Mouse (Mus musculus) cerebellum, adult 11-12 months (tissue): ENCODE results near the gene Mrpl16.
A peak's percentile ranks its signal among the peaks of the same experiment; 100 is the strongest.

Experiments
- DNase-seq: peaks from one replicate; pipeline ENCODE4 v3.0.0; 2022

Mrpl16 gene

DNA sequence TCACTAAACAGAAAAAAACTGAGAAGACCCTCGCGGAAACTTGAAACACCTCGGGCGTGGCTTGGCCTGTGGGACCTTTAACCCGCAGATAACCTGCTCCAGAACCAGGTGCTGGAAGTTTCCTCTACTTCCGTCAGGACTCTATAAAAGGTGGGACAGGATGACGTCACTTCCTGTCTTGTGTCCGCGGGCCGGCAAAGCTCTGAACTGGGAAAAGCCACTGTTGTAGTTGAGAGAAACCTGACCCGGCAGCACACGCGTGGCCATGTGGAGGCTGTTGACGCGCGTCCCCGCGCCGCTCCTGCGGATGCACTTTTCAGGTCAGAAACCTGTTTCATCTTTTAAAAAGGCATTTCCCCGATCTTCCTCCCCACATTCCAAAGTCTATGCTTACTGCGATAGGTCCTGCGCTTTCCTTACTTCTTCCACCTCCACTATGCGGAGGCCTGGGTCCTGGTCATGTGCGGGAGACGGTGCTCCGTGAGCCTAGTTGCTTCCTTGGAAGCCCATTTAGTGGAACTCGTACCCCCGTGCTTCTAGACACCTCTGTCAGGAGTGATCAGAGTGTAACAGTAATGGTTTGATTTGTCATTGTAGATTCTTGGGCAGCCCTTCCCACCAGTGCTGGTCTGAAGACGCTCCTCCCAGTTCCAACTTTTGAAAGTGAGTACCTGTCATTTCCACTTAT is at the start of gene Mrpl16:
Mrpl16 (plus strand) TSS at position 187 of the 688 bp plus-strand sequence.
- DNase-seq: peak; percentile 87

DNA sequence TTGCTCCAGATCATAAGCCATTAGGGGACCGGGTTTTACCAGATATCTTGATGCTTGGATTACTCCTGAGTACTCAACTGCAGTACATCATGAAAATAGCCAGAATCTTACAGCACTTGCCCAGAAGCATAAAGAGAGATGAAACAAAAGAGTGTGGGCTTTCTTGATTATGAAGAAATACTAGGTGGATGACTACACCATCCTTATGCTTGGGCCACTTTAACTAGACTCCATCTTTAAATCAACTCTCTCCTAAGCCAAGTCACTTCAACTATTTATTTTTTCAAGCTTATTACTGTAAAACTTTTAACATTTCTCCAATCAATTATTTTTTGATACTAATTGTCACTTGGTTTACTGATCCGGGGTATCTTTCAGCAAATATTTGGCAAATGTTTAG is 46.3 kb upstream of the Mrpl16 start:
- DNase-seq: no peak

DNA sequence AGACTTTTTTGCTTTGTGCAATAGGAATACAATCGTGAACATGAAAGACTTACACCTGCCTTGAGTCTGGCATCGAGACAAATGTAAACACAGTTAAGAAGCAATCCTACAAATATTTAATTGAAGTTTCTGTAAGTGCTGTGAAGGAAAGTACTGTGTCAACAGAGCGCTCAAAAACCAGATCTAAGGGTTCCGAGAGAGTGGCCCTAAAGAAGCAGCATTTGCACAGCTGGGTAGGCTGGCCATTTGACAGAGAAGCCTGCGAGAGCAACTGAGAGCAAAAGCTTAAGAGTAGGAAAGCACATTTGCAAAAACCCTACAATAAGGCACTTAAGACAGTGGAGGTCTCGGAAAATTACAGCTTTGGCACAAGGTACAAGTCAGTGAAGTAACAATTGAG is 45.9 kb upstream of the Mrpl16 start:
- no peak for DNase-seq

DNA sequence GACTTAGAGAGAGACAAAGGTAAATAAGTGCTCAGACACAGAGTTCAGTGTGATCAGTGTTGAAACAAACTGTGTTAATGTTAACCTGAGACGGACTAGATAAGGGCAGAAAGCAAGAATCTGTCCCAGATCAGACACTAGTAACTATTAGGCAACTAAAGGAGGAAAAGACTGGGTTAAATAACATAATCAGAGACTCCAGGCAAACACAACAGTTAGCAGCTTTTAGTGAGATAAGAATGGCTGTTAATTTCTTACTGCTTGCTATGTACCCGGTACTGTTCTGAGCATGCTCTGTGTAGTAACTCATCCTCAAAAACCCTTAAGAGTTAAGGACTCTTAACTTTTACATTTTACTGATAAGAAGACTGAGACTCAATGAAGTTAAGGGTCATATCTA is 44.3 kb upstream of the Mrpl16 start:
- no peak for DNase-seq

DNA sequence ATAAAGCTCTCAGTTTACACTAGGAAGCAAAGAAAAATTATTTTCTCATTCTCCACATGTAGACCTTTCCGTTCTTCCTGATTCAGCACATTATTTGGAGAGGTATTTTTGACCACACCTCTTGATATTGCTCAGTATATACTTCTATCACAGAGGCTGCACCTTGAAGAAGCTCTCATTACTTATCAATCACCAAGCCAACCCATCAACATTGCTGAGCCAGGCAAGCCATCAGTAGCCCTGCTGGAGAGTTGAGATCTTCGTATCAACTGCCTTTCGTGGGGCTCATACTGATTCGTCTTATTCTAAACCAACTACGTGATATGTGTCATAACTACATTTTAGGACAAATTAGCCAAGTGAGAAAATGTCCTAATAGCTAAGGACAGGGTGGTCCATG is 42.9 kb upstream of the Mrpl16 start:
- no peak for DNase-seq

DNA sequence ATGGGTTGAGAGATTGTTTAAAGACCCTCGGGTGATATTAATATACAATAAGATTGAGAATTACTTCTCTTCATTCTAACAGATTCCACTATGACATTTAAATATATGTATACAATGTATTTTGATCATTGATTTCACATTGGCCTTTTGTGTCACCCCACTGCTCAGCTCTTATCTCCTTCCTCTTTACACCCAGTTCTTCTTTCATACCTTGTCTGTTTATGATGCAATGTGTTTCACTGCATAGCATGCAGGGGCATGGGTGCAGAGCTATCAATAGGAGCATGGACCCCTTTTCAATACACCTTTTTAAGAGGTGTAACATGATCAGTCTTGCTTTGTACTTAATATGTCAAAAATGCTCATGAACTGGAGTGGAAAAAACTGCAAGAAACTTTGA is 39.9 kb upstream of the Mrpl16 start:
- DNase-seq: no peak

DNA sequence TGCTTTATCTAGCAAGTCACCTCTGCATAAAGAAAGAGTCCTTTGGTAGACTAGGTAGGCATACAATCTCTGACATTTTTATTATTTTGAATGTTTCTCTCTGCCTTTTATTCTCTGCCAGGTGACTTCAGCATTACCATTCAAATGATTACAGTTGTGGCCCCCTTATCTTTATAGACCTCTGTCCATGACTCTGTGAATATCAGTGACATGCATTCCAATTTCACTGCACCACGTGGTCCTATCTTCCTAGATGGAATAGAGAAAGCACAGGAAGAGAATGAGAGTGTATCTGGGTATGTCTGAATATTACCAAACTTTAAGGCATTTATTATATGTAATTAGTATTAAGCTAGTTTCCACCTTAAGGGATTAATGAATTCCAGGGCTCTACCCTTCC is 33.7 kb upstream of the Mrpl16 start:
- no peak for DNase-seq

DNA sequence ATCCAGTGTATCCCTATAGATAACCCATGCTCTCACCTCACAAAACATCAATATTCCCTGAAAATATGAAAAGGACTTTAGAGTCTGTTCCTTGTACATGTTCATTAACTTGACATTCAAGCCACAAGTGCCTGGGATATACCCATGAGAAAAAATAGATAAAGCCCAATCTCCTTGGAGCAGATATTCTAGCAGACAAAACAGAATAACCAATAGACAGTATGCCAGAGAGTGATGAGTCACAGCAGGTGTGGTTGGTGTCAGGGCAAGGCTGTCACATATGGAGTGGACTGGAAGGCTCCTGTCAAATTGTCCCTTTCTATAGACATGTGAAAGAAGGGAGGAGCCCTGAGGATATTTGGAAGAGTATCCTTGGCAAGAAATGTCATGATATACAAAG is 24.5 kb upstream of the Mrpl16 start:
- no peak for DNase-seq

DNA sequence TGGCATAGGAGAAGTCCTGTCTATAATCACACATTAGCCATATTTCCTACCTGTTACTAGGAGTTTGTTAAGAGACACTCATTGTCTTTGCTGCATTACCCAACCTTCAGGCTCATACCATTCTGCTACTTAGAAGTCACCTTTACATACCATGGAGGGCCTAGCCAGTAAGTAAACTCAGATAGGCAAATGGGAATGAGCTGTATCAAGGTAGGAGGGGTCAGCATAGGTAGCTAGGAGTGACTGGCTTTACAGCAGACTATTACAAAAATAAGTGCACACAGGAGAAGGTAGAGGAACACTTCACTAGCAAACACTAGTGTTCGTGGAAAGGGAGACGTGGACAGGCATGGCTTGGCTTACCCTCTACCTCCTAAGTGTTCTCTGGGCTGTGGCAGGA is 22.9 kb upstream of the Mrpl16 start, which contains the start of gene Gif:
Gif (plus strand) TSS at position 257 of the 400 bp plus-strand sequence.
- DNase-seq: no peak

DNA sequence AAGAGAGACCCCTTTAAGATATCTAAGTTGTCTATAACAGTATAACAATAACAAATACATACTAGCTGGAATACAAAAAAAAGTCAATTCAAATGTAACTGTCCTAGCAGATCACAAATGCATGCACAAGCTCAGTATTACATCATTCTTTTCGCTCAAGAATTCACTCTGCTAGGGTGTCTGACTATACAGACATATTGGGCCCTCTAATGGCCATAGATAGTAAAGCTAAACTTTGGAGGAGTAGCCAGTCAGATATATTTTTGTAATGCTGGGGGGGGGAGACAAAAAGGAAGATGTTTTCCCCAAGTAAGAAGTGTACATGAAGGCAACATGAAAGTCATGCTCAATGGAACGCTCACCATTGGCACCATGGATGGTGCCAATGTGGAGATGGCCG is 5.1 kb upstream of the Mrpl16 start:
- no peak for DNase-seq

DNA sequence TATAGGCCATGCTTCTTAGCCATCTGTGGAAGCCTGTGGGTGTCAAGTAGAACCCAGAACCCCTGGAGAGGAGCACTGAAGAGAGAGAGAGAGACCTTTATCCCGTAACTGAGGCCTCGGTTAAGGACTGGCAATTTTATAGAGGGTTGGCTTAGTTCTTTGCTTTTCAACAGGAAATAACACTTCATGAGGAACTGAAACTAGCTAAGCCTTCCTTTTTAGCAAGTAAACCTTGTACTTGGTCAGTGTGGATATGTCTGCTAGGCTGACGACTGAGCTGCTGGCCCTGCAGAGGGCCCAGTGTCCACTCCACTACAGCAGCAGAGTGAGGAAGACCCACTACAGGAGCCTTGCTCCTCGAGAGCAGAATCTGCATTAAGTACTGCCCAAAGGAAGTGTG is 3.8 kb upstream of the Mrpl16 start:
- DNase-seq: no peak

DNA sequence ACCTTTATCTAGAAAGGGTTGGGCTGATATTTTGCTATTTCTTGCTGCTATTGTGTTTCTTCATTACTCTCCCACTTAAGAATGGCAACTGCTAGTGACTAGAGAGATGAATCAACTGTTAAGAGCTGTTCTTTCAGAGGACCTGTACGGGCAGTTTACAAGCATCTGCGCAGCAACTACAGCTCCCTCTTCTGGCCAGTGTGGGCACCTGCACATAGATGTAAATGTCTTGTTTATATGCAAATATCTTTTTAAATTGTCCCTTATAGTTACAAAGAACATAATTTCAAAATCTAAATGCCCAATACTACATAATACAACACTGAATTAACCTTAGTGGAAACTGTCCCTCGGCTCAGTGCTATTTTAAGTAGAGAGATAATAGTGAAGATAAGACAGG is 2.0 kb upstream of the Mrpl16 start:
- DNase-seq: no peak

DNA sequence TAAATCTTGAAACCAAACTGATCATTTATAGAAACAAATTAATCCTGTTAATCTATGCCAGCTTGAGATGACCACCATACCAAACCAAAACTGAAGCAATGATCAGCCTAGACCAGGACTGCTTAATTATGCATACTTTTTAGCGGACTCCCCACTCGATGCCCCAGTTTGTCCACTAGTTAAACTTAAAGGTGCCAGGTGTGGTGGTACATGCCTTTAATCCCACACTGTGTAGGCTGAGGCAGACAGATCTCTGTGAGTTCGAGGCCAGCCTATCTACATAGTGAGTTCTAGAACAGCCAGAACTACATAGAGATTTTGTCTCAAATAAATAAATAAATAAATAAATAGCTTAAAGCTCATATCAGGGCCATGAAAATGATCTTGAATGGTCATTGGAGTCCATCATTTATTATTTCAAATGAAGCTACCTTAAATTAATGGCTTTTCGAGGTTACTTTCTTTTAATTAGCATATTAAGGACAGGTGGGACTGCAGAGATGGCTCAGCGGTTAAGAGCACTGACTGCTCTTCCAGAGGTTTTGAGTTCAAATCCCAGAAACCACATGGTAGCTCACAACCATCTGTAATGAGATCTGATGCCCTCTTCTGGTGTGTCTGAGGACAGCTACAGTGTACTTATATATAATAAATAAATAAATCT is 802 bp upstream of the Mrpl16 start:
- peak; percentile 20 for DNase-seq

DNA sequence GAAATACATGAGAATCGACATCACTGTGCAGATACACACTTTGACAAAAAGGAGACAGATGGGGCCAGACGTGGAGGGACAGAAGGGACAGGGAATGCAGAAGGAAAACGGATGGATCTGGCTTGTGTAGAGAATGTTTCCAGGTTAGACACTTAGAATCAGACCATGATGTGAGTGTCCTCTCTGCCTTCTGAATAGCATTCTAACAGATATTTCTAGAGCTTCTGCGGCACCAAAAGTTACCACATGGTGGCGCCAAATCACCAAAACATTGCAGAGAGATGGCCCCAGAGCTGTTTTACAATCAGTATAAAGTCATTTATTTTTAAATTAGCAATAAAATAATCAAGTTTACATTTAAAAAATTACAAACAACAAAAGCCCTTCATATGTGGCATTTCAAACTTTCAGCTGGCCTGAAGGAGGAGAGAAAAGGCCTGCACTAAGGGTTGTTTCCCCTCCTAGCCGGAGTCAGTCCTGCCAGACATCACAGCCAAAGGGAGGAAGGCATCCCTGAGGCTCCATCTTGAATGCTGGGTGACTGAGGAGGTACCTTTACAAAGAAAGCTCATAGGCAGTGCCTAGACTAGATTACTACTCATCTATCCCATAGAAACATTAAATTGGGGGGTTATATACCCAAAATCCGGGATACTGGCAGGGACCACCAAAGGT is 7.1 kb downstream of the Mrpl16 start:
- no peak for DNase-seq

DNA sequence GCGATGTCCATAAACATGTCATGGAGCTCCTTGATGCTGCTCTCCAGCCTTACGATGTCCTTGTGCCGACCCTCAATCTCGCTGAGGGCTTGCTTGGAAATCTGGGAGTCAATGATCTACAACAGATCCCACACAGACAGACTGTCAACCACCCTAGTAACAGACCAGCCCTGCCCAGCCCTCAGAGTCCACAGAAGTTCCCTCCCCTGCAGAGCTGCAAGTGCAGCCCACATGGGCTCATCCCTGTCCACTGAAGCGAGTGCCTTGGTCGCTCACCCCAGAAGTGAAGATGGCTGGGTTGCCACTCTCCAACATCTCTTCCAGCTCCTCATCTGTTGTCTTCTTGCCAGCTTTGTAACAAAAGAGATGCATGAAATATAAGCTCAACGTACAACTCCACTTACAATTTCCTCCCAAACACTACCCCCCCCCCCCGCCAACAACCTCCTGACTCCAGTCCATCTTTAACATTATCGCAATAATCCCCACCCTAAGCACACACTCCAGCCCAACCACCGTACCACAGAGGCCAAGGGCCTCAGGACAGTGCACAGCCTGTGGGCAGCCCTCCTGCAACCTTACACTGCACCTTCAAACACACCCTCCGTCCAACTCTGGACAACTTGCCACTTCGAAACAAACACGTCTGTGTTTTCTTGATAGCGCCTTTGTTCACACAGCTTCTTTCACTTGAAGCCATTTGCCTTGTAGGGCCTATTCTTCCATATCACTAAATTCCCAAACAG is 15.4 kb downstream of the Mrpl16 start:
- DNase-seq: no peak

DNA sequence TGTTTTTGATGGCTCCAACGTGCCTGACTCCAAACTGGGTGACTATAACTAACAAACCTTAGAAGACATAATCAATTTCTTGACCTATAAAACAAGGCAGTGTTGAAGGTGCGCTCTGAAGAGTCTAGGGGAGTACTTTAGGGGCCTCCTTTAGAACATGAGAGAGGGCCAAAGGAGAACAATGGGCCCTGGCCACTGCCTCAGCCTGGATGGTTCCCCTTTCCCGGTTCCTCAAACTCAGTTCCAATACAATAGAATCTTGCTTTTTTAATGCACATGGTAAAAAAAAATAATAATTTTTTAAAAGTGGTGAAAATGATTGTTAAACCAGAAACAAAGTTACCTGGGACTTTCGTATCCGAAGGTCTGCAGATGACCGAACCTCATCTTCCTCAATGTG is 17.6 kb downstream of the Mrpl16 start:
- DNase-seq: no peak

DNA sequence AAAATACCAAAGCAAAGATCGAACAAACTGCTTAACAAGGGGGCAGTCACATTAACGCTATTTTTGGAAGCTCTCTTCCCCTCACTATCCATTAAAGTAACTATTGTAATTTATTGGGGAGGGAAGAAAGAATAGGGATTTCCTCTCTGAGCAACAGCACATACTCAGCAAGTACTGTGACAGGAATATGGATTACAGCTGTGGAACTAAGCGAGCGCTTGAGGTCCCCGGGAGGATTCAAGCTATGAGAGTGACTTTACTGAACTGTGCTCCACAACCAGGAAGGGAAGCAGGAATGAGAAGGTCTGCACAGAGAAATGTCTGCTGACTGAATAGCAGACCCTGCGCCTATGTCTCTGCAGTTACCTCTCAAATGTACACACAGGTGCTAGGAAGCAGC is 18.7 kb downstream of the Mrpl16 start:
- DNase-seq: no peak

DNA sequence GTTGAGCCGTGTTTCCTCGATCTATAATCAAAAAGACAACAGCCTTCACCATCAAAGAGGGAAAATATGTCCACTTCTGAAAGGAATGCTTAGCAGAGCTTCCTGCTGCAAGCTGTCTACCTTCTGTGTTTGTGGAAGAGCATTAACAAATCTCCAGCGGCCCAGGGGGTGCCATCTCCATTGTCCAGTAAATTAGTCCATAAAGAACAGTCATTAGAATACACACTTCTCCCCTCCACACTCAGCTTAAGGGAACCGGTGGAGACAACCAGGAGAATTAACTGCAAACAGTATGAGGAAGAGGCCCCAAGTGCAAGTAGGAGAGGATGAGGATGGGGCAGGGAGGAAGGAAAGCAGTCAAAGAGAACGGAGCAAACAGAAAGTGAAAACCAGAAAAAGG is 21.6 kb downstream of the Mrpl16 start:
- DNase-seq: no peak

DNA sequence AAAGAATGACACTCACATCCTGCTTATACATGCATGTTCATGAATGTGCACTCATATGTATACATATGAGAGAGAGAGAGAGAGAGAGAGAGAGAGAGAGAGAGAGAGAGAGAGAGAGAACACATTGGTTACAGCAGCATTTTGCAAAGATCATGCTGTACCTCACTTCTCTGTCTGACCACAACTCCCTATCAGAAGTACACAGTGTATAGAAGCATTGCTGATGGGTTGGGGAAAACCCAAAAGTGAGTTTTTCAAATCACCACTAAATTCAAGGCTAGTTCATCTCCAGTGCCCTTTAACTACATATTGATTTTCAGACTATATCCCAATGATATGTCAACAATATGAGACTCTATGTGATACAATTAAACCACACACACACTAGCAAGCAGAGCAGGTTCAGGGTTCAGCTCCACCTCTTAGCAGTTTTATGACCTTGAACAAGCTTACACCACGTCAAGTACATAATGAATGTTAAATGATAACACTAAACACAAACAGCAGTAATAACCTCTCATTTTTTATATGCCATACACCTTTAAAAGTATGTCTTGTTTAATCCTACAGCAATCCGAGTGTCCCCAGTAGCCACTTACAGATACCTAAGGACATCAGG is 23.7 kb downstream of the Mrpl16 start:
- DNase-seq: no peak

DNA sequence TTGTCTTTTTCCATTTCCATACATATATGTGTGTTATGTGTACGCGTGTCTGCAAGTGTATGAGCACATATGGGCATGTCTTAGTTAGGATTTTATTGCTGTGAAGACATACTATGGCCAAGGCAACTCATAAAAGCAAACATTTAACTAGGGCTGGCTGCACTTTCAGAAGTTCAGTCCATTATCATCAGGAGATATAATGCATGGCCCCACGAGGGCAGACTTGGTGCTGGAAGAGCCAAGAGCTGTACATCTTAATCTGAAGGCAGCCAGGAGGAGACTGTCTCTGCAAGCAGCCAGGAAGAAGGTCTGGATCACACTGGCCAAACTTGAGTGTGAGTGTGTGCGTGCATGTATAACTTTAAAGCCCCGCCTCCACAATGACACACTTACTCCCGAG is 24.3 kb downstream of the Mrpl16 start:
- no peak for DNase-seq

DNA sequence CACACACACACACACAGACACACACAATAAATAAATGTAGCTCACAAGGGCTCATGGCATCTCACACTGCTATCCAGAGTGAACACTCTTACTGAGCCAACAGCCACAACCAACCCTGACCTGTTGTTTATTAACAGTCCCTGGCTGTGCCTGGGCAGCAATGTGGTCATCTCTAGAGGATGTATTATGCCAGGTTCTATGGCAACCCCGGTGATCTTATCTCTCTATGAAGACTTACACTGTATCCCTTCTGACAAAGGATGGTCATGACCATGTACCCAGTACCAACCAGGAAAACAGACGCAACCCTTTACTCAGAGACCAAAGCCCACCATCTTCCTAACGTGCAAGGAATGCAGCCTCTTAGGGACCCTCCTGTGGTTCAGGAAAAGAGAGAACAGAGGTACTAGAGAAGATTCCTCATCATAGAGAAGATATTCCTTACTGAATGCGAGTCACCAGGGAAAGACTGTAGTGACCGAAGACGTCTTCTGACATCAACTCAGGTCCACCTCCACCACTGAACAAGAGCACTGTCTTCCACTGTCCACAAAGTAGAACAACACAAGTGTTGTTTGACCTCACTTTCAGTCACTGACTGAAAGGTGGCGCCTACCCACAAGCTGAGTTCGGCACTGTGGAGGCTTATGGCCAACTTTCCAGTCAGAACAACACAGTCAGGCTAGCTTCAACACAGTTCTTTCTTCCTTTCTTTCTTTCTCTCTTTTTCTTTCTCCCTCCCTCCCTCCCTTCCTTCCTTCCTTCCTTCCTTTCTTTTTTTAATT is 30.5 kb downstream of the Mrpl16 start:
- no peak for DNase-seq

DNA sequence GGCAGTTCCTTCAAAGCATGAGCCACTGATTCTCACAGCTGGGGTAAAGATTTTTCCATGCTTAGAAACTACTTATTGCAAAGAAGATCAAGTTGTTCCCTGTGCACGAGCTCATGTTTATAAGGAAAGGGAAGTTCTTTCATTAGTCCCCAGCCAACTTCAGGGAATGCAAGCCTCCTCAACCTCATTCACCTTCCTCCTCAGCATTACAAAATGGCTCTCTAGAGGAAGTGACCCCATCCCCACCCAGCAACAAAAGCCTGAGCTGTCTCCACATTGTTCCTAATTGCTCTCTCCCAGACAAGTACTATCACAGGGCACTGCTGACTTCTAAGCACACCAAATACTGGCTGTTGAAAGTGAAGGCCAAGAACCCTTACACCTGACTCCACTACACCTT is 34.2 kb downstream of the Mrpl16 start:
- no peak for DNase-seq
